Mouse (Mus musculus) adipocyte (in vitro differentiated cells): ENCODE results near the gene Sh3rf3.

Experiments used
- DNase-seq: peaks from one replicate; pipeline ENCODE4 v3.0.0-alpha.2; 2016; ENCODE audit warnings: low spot score

The Sh3rf3 gene

DNA sequence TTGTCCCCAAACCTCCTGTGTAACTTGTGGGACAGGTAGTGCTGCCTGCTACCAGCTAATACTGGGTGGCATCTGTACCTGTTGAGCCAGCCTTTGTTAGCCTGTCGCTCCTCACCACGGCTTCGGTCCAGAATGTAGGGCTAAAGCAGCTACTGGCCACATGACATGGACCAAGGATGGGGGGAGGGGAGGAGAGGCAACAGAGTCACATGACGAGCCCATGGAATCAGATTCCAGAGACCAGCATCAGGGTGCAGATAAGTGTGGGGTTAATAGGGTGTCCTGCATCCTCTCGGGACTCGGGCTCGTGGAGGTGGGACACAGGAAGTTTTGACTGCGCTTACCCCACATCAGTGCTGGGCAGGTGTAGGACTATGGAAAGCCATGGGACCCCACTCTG lies 292.7 kb downstream of the Sh3rf3 start:
- no peak for DNase-seq

DNA sequence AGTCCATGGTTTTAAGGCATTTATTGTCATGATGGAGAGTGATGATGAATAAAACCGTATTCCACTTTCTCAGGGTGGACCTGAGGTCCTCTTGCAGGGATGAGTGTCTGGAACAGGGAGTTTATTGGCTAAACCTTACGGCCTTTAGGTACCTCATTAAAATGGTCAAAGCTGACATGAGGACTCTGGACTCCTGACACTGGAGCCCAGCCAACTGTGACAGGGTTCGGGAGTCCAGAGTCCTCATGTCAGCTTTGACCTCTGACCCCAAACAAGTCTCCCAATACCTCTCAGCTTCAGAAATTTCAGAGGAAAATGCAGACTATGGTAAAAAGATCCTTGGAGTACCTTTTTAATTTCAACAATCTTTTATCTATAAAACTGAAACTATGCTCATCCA lies 293.5 kb downstream of the Sh3rf3 start:
- no peak for DNase-seq

DNA sequence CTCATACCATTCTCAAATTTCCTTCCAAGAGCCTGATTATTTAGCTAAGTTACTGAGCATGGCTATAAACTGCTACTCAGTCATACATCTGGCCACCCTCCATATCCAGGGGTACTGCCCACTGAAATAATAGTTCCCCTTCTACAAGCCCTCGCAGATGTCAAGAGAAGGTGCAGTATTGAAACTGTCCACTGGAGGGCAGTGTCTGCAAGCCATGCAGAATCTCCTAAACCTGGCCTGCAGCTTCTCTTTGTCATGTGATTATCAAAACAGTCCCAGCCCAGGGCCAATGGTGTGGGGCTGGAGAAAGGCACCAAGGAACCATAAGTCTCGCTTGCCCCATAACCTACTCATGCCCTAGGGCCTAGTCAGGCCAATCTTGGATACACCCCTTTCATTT lies 295.9 kb downstream of the Sh3rf3 start:
- peak; percentile 81 for DNase-seq

DNA sequence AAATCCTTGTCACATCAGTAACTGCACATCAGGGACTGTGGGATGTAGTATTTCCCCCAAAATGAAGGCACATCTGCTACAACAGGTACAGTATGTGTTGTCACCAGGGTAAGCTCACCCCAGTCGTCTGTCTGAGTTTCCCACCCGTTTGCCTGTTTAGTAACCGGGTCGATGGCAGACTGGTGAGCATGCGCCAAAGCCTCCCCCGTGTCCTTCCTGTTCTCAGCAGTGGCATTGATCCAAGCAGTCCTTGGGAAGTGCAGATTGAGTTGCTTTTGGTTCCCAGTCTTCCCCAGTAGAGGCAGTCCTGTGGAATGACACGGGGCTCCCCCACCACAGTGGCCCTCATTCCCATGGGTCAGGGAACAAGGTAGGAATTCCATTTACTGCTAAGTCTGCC lies 297.2 kb downstream of the Sh3rf3 start:
- DNase-seq, result no peak

DNA sequence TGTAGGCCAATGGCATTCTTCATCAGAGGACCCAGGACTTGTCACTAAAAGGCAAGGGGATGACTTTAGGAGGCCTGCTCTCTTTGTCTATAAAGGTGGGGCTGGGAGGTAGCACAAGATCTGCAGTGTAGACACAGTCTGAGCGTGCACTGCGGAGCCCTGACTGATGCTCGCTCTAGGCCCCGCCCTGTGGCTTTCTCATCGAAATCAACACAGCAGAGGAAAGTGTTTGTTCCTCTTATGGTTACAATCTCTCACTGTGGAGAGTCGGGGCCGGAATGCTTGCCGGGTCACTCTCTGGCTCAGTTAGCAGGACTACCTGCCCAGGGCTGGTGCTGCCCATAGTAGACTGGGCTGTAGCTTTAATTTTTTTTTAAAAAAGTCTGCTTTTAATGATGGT lies 299.6 kb downstream of the Sh3rf3 start:
- no peak for DNase-seq

DNA sequence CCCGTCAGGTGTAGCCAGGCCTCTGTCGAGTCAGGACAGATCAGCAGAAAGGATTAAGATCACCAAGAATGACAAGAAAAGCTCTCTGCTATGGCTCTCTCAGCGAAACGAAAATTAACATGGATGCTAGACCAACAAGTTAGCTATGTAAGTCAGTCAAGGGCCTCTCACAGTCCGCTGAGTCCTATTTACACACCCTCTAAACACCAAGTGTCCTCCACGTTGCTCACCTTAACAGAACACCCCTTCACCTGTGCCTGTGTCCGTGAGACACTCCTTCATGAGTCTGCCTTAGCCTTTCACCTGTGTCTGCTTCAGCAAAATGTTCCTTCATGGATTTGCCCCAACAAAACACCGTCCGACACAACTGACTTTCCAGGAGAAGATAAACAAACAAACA lies 300.2 kb downstream of the Sh3rf3 start:
- DNase-seq, result no peak

DNA sequence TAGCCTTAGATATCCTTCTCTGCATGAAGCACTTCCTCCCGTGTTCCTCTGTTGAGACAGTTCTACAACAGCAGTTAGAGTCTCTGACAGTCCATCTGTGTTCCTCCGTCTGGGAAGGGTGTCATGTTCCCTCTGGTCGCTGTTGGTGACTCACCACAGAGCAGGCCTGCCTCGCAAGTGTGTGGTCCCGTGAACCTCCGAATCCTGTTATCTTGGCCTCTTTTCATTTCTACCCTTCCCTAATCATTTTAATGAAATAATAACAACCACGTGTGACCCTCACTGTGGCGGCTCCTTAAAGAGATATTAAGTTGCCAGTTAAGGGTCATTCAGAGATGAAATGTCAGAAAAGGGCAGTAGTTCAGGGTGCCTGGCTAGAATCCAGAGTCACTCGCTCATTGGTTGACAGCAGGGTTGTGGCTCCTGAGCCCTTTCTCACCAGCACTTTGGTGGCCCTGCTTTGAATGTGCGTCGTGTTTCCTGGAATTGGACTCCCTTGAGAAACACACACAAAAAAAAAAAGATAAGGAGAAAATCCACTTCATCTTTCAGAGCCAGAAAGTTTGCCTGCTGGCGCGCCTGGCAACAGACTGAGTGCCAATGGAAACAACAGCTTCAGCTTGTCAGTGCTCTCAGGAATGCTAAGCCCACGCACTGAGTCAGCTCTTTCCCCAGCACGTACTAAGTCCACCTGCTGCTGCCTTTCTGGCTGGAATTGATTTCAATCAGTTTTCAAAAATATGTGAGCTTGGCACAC lies 301.6 kb downstream of the Sh3rf3 start:
- peak; percentile 10 for DNase-seq

DNA sequence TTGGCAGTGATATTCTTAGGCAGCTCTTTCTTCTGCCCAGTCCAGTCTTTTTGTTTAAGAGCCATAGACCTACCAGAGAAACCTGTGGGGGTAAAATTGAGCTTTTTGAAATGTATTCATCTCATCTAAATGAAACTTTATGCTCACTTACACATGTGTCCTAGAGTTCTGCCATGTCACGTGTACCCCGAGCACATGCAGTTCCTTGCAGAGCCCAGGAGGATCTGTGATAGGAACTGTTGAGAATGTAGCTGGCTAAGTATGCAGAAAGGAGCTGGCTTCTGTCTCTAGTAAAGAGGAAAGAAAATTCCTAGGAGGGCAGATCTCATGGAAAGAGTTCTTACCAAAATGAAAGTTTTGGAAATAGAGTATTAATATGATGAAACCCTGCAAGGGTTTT lies 302.5 kb downstream of the Sh3rf3 start:
- no peak for DNase-seq

DNA sequence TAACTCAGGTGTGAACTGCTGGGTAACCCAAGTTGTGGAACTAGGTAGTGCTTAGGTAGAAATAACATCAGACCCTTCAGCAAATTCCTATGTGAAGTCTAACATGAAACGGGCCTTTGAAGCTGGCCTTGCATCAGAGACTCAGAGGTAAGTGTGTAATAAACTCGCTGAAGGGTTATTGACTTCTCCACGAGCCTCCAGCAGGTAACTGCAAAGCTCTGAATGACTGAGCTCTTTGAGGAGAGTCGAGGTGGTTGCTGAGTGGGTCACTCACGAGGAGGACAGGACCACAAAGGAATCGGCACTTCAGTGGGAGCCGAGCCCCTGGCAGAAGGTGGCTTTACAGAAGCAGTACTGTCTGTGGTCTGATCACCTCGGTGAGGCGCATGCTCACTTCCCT lies 303.2 kb downstream of the Sh3rf3 start:
- no peak for DNase-seq

DNA sequence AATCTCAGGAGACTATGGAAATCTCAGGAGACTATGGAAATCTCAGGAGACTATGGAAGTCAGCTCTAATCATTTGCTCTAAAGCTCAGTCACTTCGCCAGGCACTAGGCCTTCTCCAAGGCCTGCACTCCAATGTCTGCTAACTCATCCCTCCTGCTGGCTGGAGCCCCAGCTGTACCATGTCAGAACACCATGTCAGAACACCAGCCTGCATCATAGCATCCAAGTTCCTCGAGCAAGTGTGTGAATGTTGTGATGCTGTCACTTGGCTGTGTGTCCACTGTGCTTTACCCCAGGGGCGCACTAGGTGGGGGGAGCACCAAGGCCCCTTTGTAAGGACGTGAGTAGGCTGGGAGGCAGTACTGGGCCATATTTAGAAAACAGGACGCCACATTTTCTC lies 304.4 kb downstream of the Sh3rf3 start:
- no peak for DNase-seq

DNA sequence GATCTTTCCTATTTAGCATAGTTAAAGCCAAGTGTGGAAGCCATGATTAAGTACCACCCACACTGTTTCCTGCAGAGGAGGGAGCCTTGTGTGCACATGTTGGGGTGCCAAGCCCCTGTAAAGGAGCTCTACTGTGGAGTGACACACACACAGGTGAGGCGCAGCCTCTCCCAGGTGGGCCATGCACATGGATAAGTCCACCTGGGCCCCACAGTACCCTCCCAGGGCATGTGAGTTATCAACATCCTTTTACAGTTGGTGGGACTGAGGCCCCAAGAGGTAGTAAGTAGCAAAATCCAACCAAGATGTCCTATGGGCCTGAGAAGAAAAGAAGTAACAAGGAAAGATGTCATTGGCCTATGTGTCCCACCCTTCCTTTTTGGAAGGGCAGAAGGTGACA lies 305.8 kb downstream of the Sh3rf3 start:
- DNase-seq, result no peak

DNA sequence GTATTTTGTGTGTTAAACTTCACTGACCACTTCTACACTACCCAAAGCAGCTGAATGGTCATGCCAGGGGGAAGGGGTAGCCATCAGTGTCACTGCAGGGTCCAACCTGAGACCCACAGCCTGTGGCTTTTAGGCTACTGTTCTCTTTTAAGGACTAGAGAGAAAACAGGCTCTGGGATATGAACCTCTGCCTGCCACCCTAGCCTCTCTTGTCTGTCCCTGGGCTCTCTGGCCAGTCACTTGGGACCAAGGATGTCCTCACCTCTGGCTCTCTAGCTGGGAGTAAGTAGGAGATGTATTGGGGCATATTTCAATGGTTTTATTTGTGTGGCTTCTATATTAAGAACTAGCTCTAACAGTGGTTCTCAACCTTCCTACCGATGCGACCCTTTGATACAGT lies 306.7 kb downstream of the Sh3rf3 start:
- DNase-seq, result no peak

DNA sequence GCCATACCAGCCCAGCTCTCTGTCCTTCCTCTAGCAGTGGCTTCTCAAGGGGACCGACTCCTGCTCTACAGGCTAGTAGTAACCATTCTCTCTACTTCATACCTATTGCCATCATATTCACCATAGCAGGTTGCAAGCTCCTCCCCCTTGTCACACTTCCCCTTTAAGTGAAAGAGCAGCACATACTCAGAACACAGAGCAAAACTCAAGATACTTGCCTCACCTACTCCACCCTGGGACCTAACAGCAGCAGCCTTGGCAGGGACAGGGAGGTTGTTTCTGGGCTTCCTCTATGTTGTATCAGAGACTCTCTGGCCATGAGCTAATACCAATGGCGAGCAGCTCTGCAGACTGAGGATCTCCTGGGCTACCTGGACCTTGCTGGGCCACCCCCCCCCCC lies 312.3 kb downstream of the Sh3rf3 start:
- DNase-seq, result no peak

DNA sequence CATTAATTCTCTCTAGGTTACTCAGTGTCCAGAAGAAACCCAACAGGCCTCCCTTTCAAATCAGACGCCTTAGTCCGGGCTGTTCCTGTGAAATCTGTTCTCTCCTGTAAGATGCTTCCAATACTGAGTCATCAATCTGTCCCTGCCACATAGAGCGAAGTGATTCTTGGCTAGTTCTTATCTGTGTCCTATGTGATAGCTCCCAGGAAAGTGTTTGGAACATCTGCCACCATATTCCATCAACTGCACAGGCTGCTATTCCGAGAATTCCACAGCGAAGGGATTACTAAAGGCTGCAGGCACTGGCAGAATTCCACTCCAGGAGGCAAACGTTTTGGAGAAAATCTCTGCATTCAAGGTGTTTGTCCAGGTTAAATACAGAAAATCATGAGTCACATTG lies 314.5 kb downstream of the Sh3rf3 start:
- no peak for DNase-seq

DNA sequence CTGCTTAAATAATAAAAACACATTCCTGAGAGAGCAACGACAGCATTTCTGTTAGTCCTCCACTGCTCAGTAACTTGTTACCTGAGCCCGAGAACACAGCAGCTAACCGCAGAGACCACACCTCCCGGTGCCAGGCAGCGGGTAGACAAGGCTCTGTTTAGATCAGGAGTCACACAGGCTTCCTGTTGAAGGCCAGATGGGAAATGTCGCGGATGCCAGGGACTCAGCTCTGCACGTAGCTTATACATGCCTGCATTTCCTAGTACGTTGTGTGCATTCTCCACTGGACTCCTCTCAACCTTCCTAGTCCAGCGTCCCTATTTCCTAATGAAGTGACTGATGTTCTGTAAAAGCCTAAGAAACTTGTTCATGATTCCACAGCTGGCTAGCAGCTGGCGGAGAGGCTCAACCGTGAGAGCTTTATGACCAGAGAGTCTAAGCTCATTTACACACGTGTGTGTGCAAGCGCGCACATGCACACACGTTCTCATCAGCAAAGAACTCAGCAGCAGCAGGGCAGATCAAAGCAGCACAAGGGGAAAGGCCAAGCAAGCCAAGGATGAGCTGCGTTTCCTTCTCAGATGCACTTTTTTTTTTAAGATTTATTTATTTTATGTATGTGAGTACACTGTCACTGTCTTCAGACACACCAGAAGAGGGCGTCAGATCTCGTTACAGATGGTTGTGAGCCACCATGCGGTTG lies 318.9 kb downstream of the Sh3rf3 start:
- no peak for DNase-seq

DNA sequence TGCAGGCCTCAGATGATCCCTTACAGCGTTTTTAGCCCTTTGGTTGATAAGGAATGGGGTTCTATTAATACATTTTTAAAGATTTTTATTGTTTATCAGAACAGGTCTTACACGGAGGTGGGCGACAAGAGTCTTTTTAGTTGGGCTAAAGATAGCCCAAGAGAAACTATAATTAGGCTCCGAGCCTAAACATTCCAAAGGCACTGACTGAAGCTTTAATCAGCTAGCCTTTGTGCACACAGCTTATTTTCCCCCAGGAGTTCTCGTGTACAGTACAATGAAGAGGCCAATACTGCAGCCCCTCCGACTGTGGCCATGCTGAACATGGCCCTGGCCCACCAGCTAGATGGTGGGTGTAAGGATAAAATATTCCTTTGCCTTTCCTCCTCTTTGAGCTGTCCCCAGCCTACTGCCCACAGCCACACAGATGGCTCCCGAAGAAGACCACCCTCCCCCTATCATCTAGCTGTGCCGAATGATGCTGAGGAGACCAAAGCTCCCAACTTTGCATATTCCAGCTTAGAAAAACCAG lies 320.4 kb downstream of the Sh3rf3 start:
- no peak for DNase-seq

DNA sequence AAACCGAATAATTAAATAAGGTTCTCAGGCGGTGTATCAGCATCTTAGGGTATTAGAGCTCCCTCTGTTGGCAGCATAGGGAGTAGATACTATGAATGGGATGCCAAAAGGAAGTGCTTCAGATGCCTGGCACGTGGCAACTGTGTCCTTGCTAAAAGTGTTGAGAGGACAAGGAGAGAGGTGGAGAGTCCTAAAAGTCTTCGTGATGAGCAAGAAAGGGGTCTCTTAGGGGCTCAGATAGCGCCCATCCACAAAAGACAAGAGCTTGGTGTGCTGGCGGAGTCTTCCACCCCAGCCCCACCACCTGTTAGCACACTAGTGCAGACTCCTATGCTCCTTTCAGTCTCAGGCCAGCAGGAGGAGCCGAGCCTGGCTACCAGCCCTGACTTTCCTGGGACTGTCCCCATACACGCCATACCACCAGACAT lies 336.8 kb downstream of the Sh3rf3 start:
- peak; percentile 65 for DNase-seq

DNA sequence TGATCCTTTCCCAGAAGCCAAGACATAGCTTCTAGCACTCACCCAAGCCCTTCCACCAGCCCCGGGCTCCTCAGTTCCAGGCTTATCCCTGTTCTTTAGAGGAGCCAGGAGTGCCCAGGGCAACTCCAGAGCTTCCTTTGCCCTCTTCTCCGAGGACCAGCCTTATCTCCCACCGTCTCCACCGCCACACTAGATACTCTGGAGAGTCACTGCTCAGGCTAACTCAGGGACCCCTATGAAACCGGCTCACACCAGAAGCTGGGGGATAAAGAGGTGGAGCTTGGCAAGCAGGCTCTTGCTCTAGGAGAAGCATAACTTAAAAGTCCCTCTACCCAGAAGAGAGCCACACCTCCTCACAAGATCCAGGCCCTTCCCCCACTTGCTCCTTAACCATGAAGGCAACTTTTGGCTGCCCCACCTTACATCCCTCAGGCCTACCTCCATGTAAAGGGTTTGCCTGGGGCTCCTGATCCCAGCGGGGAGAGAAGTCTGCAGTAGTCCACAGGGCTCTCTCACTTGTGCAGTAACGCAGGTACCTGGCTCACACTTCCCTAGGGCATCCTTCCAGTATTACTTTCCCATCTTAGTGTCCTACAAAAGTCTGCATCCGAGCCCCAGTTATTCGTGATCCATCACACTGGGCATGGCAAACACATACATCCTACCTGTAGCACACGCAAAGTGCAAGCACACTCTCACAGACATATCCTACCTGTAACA lies 337.9 kb downstream of the Sh3rf3 start:
- no peak for DNase-seq

DNA sequence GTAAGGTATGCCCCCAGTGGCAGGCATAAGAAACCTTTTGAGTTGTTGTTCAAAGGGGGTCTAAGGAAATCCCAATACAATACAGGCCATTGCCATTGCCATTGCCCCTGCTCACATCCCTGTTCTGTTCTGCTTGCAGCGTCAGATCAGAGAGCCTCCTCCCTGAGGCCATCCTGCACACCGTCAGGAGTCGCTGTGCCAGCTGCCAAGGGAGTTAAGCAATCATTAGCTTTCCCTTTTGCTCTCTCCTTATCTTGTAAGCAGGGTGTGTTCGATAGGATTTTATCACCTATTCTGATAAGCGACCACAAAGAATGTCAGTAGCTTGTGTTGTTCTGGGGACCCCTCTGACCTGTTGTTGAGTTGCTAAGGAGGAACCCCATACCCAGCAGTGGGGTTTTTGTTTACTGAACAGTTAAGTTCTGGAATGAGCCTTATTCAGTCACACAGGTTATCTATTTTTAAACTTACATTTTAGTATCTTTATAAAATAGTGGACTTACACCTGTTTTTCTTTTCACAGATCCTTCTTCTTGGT lies 339.5 kb downstream of the Sh3rf3 start:
- DNase-seq, result peak; percentile 6

DNA sequence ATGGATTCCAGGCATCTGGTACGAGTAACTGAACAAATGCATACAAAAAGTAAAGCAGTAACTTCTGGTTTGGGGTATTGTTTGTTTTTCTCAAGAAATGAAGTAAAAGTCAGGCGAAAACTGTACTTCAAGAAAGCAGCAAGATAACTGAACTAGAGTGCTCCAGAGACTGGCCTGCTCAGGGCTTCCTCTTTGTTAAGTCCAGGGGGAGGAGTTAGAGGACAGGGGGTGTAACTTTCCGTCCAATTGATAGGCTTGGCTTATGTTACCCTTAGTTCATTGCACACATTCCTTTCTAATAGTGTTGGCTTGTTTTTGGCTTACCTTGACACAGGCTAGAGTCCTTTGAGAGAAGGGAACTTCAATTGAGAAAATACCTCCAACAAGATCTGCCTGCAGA lies 345.5 kb downstream of the Sh3rf3 start:
- no peak for DNase-seq

DNA sequence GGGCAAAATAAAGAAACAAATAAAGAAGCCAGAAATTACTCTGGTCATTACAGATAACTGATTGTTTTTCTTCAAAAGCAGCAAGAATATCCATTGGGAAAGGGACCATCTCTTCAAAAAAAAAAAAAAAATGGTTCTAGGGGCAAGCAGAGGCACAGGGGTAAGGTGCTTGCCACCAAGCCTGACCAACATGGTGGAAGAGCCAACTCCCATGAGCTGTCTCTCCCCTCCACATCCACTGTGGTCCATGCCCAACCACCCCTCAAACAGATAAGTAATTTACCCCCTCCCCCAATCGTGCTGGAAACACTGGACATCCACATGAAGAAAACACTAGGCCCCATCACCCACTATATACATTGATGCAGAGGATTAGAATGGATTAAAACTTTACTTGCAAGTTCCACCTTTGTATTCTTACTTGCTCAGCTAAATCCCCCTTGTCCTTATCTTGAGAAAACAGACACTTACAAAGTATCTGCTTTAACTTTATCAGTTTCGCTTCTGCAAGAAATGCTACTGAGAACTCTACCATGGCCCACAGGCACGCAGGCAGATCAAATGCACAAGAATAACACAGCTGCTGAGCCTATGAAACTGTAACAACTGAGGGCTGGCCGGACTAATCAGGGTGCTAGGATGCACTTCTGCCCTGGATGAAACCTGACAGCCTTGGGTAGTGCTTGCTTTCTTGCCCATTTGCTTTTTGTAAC lies 349.2 kb downstream of the Sh3rf3 start:
- no peak for DNase-seq
